Mouse (Mus musculus) brain, embryonic 18.5 days (tissue): Measurements from ENCODE around the gene Dnajc15.
"Not testable (repeated sequence)": the region's sequence is repeated elsewhere in the genome, so short reads cannot be mapped to it uniquely, and the experiment has no call there.

Experiments used
- DNase-seq: peaks from one replicate; pipeline ENCODE4 v3.0.0-alpha.2; 2012; ENCODE audit warnings: low read depth, low spot score

Dnajc15 gene

GRCm38 (mm10) chr14:77874304-77875241 is at the start of gene Dnajc15:
TSS of gene Dnajc15 (minus strand) at chr14:77875125.
- no peak for DNase-seq

GRCm38 (mm10) chr14:77923076-77923865 is 48.3 kb upstream of the Dnajc15 start:
- DNase-seq: no peak

GRCm38 (mm10) chr14:77921641-77922040 is 46.7 kb upstream of the Dnajc15 start:
- no peak for DNase-seq

GRCm38 (mm10) chr14:77915776-77916175 is 40.9 kb upstream of the Dnajc15 start:
- DNase-seq: no peak

GRCm38 (mm10) chr14:77906586-77906985 is 31.7 kb upstream of the Dnajc15 start:
- no peak for DNase-seq

- DNase-seq: no peak
These were observed 30.5 kb upstream of the Dnajc15 start for GRCm38 (mm10) chr14:77905466-77905865.

GRCm38 (mm10) chr14:77904171-77904762 is 29.3 kb upstream of the Dnajc15 start, which contains the start of gene Epsti1:
TSS of gene Epsti1 (plus strand) at chr14:77904239.
- no peak for DNase-seq

- no peak for DNase-seq
These were observed 27.6 kb upstream of the Dnajc15 start for GRCm38 (mm10) chr14:77902541-77902940.

- DNase-seq: no peak
These were observed 21.0 kb upstream of the Dnajc15 start for GRCm38 (mm10) chr14:77895951-77896350.

GRCm38 (mm10) chr14:77889911-77890310 is 15.0 kb upstream of the Dnajc15 start:
- DNase-seq: no peak

GRCm38 (mm10) chr14:77886941-77887340 is 12.0 kb upstream of the Dnajc15 start:
- no peak for DNase-seq

GRCm38 (mm10) chr14:77886376-77886775 is 11.5 kb upstream of the Dnajc15 start:
- no peak for DNase-seq

- DNase-seq: no peak
These were observed 7.7 kb upstream of the Dnajc15 start for GRCm38 (mm10) chr14:77882669-77883068.

- DNase-seq: no peak
These were observed 7.1 kb upstream of the Dnajc15 start for GRCm38 (mm10) chr14:77881998-77882397.

- DNase-seq: not testable (repeated sequence)
These were observed 3.0 kb upstream of the Dnajc15 start for GRCm38 (mm10) chr14:77877876-77878275.

GRCm38 (mm10) chr14:77876199-77876598 is 1.3 kb upstream of the Dnajc15 start:
- no peak for DNase-seq

- no peak for DNase-seq
These were observed 3.4 kb downstream of the Dnajc15 start for GRCm38 (mm10) chr14:77871380-77871975.

GRCm38 (mm10) chr14:77870926-77871325 is 4.0 kb downstream of the Dnajc15 start:
- DNase-seq: no peak

- DNase-seq: no peak
These were observed 7.3 kb downstream of the Dnajc15 start for GRCm38 (mm10) chr14:77867601-77868000.

GRCm38 (mm10) chr14:77864510-77864909 is 10.4 kb downstream of the Dnajc15 start:
- DNase-seq: no peak

- no peak for DNase-seq
These were observed 10.9 kb downstream of the Dnajc15 start for GRCm38 (mm10) chr14:77864051-77864450.
